Mouse (Mus musculus) stomach, embryonic 16.5 days (tissue): ENCODE data around the gene Bpifa2. TPM values are rescaled to one million over a fixed set of nuclear protein-coding genes. Genes with fewer than 3 reads are reported as not detected.
A peak's percentile ranks its signal among the peaks of the same experiment; 100 is the strongest.

Source experiments
- ATAC-seq: fragments of 200-750 bp; cut with Nextera tagmentation; 2 replicates; pipeline ENCODE4 v1.8.0; 2017; ENCODE audit warnings: moderate number of reproducible peaks, moderate TSS enrichment; ENCODE audit not compliant: insufficient read depth, low FRiP score
- H3K27ac ChIP-seq: fragments of 300-500 bp; sonication (generic); 2 replicates; pipeline ENCODE4 v1.5.1; 2014; ENCODE audit warnings: low read length
- H3K27me3 ChIP-seq: fragments of 300-500 bp; sonication (generic); 2 replicates; pipeline ENCODE4 v1.6.1; 2014; ENCODE audit warnings: low read length, control low read depth, mixed read lengths; ENCODE audit not compliant: control insufficient read depth, insufficient read depth
- H3K36me3 ChIP-seq: fragments of 300-500 bp; sonication (generic); 2 replicates; pipeline ENCODE4 v1.6.1; 2014; ENCODE audit warnings: low read length; ENCODE audit not compliant: control insufficient read depth, insufficient read depth
- H3K4me1 ChIP-seq: fragments of 300-500 bp; sonication (generic); 2 replicates; pipeline ENCODE4 v1.6.1; 2014; ENCODE audit warnings: low read length, control low read depth, mixed read lengths; ENCODE audit not compliant: control insufficient read depth, insufficient read depth
- H3K4me2 ChIP-seq: fragments of 300-500 bp; sonication (generic); 2 replicates; pipeline ENCODE4 v1.6.1; 2014; ENCODE audit warnings: low read depth, low read length, mixed read lengths
- H3K4me3 ChIP-seq: fragments of 300-500 bp; sonication (generic); replicated peaks from 2 replicates; pipeline ENCODE4 v1.5.1; 2014; ENCODE audit warnings: mild to moderate bottlenecking, low read length
- H3K9ac ChIP-seq: fragments of 300-500 bp; sonication (generic); 2 replicates; pipeline ENCODE4 v1.6.1; 2014; ENCODE audit warnings: low read length
- H3K9me3 ChIP-seq: fragments of 300-500 bp; sonication (generic); replicated peaks from 2 replicates; pipeline ENCODE4 v1.6.1; 2016; ENCODE audit warnings: low read length, control low read depth; ENCODE audit not compliant: control insufficient read depth
- WGBS: fragments of 180-500 bp; shearing (Covaris S2); extraction: QIAGEN DNeasy Blood & Tissue Kit; methylation state at CpG from one replicate; pipeline ENCODE4 v1.1.7; 2014; 5-methylcytosine and 5-hydroxymethylcytosine counted together
- polyA plus RNA-seq: library from polyadenylated mRNA; unstranded; fragments of >200 nt; fragmentation: Nextera tagmentation; extraction: Ambion mirVana; gene quantifications from 2 replicates; pipeline ENCODE4 v1.2.1, GENCODE M21; 2015

The Bpifa2 gene
- not detected in 2 replicates for polyA plus RNA-seq

DNA sequence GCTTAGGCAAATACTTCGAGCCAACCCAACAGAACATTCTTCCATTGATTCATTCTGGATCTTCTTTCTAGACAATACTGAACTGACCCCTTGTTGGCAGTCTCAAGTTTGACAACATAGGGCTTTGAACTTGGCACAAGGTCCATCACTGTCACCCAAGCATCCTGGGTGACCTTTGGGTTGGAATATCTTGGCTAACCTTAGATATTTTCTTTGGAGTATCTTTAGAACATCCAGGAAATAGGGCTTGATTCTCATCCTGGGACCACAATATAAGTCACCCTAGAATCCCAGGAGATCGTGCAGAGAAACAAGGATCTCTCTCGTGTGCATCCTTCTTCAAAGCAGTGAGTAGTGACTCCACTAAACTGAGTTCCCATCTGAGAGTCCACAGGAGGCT is at the start of gene Bpifa2:
Gene Bpifa2 (plus strand): TSS at position 301 of the 400 bp plus-strand sequence.
- Histone ChIP-seq H3K27me3 (no peaks in the 10 kb centered on the region), H3K4me3 (no peak within 1 kb of the TSS), H3K27ac (no peak within 1 kb of the TSS), H3K4me2 (no peak within 1 kb of the TSS), H3K9me3 (no peaks in the 10 kb centered on the region), H3K4me1 (no peaks in the 10 kb centered on the region), H3K9ac (no peak within 1 kb of the TSS), H3K36me3 (no peaks in the 10 kb centered on the region)
- ATAC-seq = no peak
- WGBS = 75% methylated on average over 3 of the region's 3 CpGs

DNA sequence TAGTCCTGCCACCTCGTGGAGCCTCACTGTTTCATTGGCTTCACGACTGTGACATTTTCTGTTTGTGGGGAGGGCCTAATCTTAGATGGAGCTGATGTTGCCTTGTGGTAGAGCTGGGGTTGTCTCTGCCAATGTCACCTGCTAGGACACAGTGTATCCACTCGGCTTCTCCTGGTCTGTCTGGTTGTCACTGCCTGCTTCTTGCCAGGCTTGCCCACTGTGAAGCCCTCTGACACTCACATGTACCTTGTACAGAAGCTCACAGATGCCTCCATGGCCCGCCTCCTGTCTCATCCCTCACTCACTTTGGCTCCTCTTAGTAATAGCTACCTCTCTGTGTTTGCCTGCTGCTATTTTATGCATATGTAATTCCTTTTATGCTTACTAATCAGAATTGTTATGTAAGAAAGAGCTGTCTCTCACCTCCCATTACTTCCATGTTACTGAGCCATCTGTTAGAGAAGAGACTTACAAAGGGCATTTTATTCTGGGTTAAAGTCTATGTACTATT is 45.2 kb upstream of the Bpifa2 start:
- H3K4me1 ChIP-seq = no peaks in the 10 kb centered on the region
- H3K4me3 ChIP-seq = no peak overlapping the region
- 59% methylated on average over 4 of the region's 4 CpGs for WGBS
- ATAC-seq = no peak
- no peaks in the 10 kb centered on the region for H3K9me3 ChIP-seq
- no peaks in the 10 kb centered on the region for H3K36me3 ChIP-seq
- H3K27me3 ChIP-seq = no peaks in the 10 kb centered on the region
- H3K27ac ChIP-seq = no peak overlapping the region
- no peak overlapping the region for H3K4me2 ChIP-seq
- no peak overlapping the region for H3K9ac ChIP-seq

GRCm38 (mm10) chr2:153963334-153963733 is 44.7 kb upstream of the Bpifa2 start:
- 87% methylated on average over 1 of the region's 1 CpGs for WGBS
- Histone ChIP-seq H3K9me3 (no peaks in the 10 kb centered on the region), H3K27ac (no peak overlapping the region), H3K9ac (no peak overlapping the region), H3K27me3 (no peaks in the 10 kb centered on the region), H3K36me3 (no peaks in the 10 kb centered on the region), H3K4me1 (no peaks in the 10 kb centered on the region), H3K4me2 (no peak overlapping the region), H3K4me3 (no peak overlapping the region)
- ATAC-seq = no peak

- no peak overlapping the region for H3K4me3 ChIP-seq
- H3K27ac ChIP-seq = no peak overlapping the region
- no peak for ATAC-seq
- no peaks in the 10 kb centered on the region for H3K36me3 ChIP-seq
- H3K9me3 ChIP-seq = no peaks in the 10 kb centered on the region
- H3K4me2 ChIP-seq = no peak overlapping the region
- H3K27me3 ChIP-seq = no peaks in the 10 kb centered on the region
- WGBS = 72% methylated on average over 5 of the region's 5 CpGs
- H3K9ac ChIP-seq = no peak overlapping the region
- no peaks in the 10 kb centered on the region for H3K4me1 ChIP-seq
Measured at GRCm38 (mm10) chr2:153970221-153970620, 37.8 kb upstream of the Bpifa2 start.

DNA sequence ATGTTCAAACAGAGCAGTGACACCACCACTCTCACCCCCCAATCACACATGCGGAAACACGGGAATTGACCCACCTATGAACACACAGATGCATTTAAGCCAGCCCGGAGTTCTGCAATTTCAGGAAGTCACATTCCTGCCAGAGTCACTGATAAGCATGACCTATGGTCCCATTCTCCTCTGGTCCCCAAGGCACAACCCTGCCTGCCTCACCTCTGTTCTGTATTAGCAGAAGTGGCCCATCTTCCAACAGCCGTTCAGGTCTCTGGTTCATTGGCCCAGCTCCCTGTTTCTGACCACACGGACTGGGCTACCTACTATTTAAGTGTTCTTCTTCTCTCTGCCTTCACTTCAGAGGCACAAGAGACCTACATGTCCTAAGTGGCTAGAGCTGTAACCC is 33.5 kb upstream of the Bpifa2 start, which contains the start of gene Bpifa6:
Gene Bpifa6 (plus strand): TSS at position 364 of the 400 bp plus-strand sequence.
- no peak for ATAC-seq
- Histone ChIP-seq H3K36me3 (no peaks in the 10 kb centered on the region), H3K4me2 (no peak within 1 kb of the TSS), H3K27ac (no peak within 1 kb of the TSS), H3K9me3 (no peaks in the 10 kb centered on the region), H3K4me1 (no peaks in the 10 kb centered on the region), H3K9ac (no peak within 1 kb of the TSS), H3K27me3 (no peaks in the 10 kb centered on the region), H3K4me3 (no peak within 1 kb of the TSS)
- WGBS = 64% methylated on average over 5 of the region's 5 CpGs

GRCm38 (mm10) chr2:153995770-153996169 is 12.3 kb upstream of the Bpifa2 start:
- no peak overlapping the region for H3K4me3 ChIP-seq
- H3K4me1 ChIP-seq = no peaks in the 10 kb centered on the region
- H3K9ac ChIP-seq = no peak overlapping the region
- no peaks in the 10 kb centered on the region for H3K36me3 ChIP-seq
- ATAC-seq = 0 out of 2 replicates have a peak, but pooled peaks have one; percentile 44
- no peaks in the 10 kb centered on the region for H3K9me3 ChIP-seq
- no peak overlapping the region for H3K4me2 ChIP-seq
- H3K27me3 ChIP-seq = no peaks in the 10 kb centered on the region
- 2% methylated on average over 7 of the region's 7 CpGs for WGBS
- H3K27ac ChIP-seq = no peak overlapping the region

GRCm38 (mm10) chr2:154000501-154000900 is 7.6 kb upstream of the Bpifa2 start:
- no peak overlapping the region for H3K4me3 ChIP-seq
- H3K9me3 ChIP-seq = no peaks in the 10 kb centered on the region
- WGBS = 57% methylated on average over 3 of the region's 3 CpGs
- H3K27me3 ChIP-seq = no peaks in the 10 kb centered on the region
- H3K36me3 ChIP-seq = no peaks in the 10 kb centered on the region
- ATAC-seq = no peak
- H3K4me1 ChIP-seq = no peaks in the 10 kb centered on the region
- no peak overlapping the region for H3K4me2 ChIP-seq
- H3K27ac ChIP-seq = no peak overlapping the region
- H3K9ac ChIP-seq = no peak overlapping the region

- ATAC-seq = no peak
- H3K27ac ChIP-seq = no peak overlapping the region
- no peak overlapping the region for H3K9ac ChIP-seq
- H3K4me3 ChIP-seq = no peak overlapping the region
- no peaks in the 10 kb centered on the region for H3K4me1 ChIP-seq
- no peaks in the 10 kb centered on the region for H3K27me3 ChIP-seq
- H3K9me3 ChIP-seq = no peaks in the 10 kb centered on the region
- H3K36me3 ChIP-seq = no peaks in the 10 kb centered on the region
- no peak overlapping the region for H3K4me2 ChIP-seq
Measured at GRCm38 (mm10) chr2:154001056-154001455, 7.0 kb upstream of the Bpifa2 start.

DNA sequence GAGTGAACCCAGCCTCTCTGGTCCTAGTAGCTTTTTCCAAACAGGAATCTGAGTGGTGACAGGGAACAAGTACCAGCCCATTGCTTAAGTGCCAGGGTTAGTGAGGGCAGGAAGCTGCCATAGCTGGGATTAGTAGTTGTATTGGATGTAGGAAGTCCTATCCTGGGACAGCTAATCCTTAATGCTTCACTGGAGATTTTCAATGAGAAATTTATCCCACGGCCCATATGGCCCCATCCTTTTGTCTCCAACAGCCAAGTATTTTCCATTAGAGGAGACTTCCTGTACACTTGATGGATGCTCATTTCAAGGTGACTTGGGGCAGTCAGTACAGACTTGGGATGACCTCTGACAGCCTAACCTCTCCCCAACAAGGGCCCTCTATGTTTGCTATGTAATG is 3.6 kb upstream of the Bpifa2 start:
- H3K4me1 ChIP-seq = no peaks in the 10 kb centered on the region
- no peak for ATAC-seq
- H3K4me2 ChIP-seq = no peak overlapping the region
- H3K9me3 ChIP-seq = no peaks in the 10 kb centered on the region
- H3K27me3 ChIP-seq = no peaks in the 10 kb centered on the region
- no peaks in the 10 kb centered on the region for H3K36me3 ChIP-seq
- no peak overlapping the region for H3K27ac ChIP-seq
- H3K9ac ChIP-seq = no peak overlapping the region
- H3K4me3 ChIP-seq = no peak overlapping the region
- WGBS = 68% methylated on average over 1 of the region's 1 CpGs

DNA sequence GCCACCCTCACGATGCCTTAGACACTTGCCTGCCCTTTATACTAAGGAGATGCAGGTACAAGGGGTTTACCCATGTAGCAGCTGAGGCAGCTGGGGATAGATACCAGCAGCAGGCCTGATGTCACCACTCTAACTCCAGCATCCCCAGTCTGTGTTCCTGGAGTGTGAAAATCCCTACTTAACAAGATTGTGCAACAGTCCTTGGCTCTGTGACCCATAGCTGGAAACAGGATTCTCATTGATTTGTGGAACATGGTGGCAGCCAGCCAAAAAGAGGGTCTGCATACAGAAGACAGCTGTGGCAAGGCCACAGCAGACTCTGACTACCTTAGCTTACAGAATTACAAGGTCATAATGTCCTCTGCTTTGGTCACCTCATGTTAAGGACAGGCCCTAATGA is 3.0 kb upstream of the Bpifa2 start:
- no peak for ATAC-seq
- H3K27ac ChIP-seq = no peak overlapping the region
- H3K4me3 ChIP-seq = no peak overlapping the region
- no peak overlapping the region for H3K9ac ChIP-seq
- H3K4me2 ChIP-seq = no peak overlapping the region
- 91% methylated on average over 1 of the region's 1 CpGs for whole genome bisulfite sequencing
- H3K9me3 ChIP-seq = no peaks in the 10 kb centered on the region
- H3K4me1 ChIP-seq = no peaks in the 10 kb centered on the region
- no peaks in the 10 kb centered on the region for H3K36me3 ChIP-seq
- no peaks in the 10 kb centered on the region for H3K27me3 ChIP-seq
